Mouse (Mus musculus): ENCODE measurements around the gene Spatc1l. TPM values are rescaled to one million over a fixed set of nuclear protein-coding genes. Genes with fewer than 3 reads are reported as not detected.

The Spatc1l gene
- not detected in 2 replicates for polyA plus RNA-seq (2021; fragmentation: Nextera tagmentation)
- long read RNA-seq, experiment 1 = 0 reads
- long read RNA-seq, experiment 2, partial matches to known transcripts = 0 of 1 reads
- long read RNA-seq, experiment 2, other reads (novel, unspliced or antisense) = 1 of 1 reads

DNA sequence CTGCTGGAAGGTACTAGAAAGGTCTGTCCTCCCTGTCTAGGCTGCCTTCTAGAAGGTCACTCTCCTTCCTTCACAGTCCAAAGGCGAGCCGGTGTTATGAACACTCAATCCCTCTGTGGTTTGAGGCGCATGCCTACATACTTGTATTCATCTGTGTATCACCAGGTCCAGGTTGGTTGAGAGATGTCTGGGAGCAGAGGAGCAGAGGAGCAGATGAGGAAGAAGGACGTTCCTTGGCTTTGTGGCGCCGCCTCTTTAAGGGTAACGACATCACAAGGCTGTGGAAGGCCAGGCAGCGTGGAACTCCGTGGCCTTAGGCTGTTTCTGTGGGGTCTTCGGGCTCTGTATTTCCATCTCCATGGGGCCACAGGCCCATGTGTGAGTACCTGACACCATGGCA, at the start of gene Spatc1l:
Gene Spatc1l (plus strand): TSS at position 301 of the 400 bp plus-strand sequence.

DNA sequence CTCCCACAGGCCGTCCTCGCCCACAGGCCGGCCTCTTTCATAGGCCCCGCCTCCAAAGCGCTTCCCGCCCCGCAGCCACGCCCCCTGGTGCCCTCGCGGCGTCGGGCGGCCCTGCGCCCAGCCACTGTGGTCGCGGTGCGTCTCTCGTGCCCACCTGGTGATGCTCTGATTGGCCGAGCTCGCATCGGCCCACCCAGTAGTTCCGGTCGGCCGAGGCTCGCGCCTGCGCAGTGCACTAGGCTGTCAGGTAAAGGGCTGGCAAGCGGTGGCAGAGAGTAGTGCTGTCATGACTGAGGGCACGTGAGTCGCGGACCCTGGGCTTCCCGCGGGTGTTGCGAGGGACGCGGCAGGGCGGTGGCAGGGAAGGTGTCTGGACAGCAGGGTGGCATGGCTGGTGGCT, 30.7 kb upstream of the Spatc1l start, which contains the start of gene Lss:
Gene Lss (plus strand): TSS at position 214 of the 400 bp plus-strand sequence.

DNA sequence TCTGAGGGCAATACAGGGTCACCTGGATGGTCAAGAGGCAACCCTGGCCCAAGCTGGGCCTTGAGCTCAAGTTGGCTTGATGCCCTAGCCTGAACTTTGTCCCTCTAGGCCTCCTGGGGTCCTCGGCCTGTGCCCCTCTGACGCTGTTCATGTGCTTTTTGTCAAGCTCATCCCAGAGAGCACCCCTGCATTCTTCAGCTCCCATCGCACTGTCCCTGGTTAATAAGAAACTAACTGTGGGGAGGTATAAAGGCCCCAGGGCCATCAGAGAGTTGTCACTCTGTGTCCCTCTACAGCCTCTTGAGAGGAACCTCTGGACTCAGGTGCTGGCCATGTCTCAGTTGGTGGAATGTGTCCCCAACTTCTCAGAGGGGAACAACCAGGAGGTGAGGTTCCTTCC, 13.3 kb downstream of the Spatc1l start, which contains the start of gene Ftcd:
Gene Ftcd (plus strand): TSS at position 275 of the 400 bp plus-strand sequence.

Other genes with a start within 250 kb of the Spatc1l start
- gene Dip2a, start 217.0 kb upstream of the Spatc1l start, polyA plus RNA-seq (2021; fragmentation: Nextera tagmentation) = 29.7 and 36.3 TPM in 2 replicates
- not detected in 2 replicates for gene AC141477.1, start 121.8 kb upstream of the Spatc1l start, polyA plus RNA-seq (2021; fragmentation: Nextera tagmentation)
- gene Pcnt, start 119.5 kb upstream of the Spatc1l start, polyA plus RNA-seq (2021; fragmentation: Nextera tagmentation) = 5.8 and 11.4 TPM in 2 replicates
- 0.30 TPM in 2 replicates for gene 2610028H24Rik, start 113.2 kb upstream of the Spatc1l start, polyA plus RNA-seq (2021; fragmentation: Nextera tagmentation)
- 18.7 and 19.0 TPM in 2 replicates for gene Mcm3ap, start 93.3 kb upstream of the Spatc1l start, polyA plus RNA-seq (2021; fragmentation: Nextera tagmentation)
- gene Ybey, start 93.2 kb upstream of the Spatc1l start, polyA plus RNA-seq (2021; fragmentation: Nextera tagmentation) = 3.4 and 3.9 TPM in 2 replicates
- 11.4 and 16.8 TPM in 2 replicates for gene Lss, start 30.7 kb upstream of the Spatc1l start, polyA plus RNA-seq (2021; fragmentation: Nextera tagmentation)
- not detected in 2 replicates for gene Ftcd, start 13.4 kb downstream of the Spatc1l start, polyA plus RNA-seq (2021; fragmentation: Nextera tagmentation)
- 0.55 and 0.68 TPM in 2 replicates for gene Col6a2, start 61.4 kb downstream of the Spatc1l start, polyA plus RNA-seq (2021; fragmentation: Nextera tagmentation)
- gene Col6a1, start 163.9 kb downstream of the Spatc1l start, polyA plus RNA-seq (2021; fragmentation: Nextera tagmentation) = 0.68 and 0.75 TPM in 2 replicates